Mouse (Mus musculus): Measurements from ENCODE around the gene Brwd1. TPM values are rescaled to one million over a fixed set of nuclear protein-coding genes. Genes with fewer than 3 reads are reported as not detected.
A peak's percentile ranks its signal among the peaks of the same experiment; 100 is the strongest.
"Not testable (repeated sequence)": the region's sequence is repeated elsewhere in the genome, so short reads cannot be mapped to it uniquely, and the experiment has no call there.

Brwd1 gene
- polyA plus RNA-seq, 1 experiment from 2014 or later, result 130 TPM

DNA sequence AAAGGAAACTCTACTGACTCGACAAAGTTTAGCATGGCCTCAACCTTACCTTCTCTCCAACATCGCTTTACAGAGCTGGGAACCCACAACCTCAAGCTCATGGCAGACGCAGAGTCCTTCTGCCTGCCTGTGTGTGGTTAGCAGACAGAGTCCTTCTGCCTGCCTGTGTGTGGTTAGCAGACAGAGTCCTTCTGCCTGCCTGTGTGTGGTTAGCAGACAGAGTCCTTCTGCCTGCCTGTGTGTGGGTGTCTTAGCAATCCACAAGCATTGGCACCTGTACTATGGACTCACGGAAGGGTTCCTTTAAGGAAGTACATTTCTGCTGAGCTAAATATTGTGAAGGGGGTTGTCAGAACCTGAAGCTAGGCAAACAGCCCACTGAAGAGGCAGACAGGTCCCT is 87.8 kb downstream of the Brwd1 start:
- not testable (repeated sequence) for DNase-seq (ENCODE audit: low spot score); H3K27me3 ChIP-seq (replicated peaks; ENCODE audit: low read depth, poor library complexity, severe bottlenecking); H3K4me3 ChIP-seq; H3K9me3 ChIP-seq; H3K27ac ChIP-seq (replicated peaks)
- Histone ChIP-seq H3K4me1 (peaks cover 14% of the 10 kb centered on the region), H3K36me3 (replicated peaks) (peaks cover 58% of the 10 kb centered on the region)
- 91% methylated on average over 4 of the region's 4 CpGs for WGBS

DNA sequence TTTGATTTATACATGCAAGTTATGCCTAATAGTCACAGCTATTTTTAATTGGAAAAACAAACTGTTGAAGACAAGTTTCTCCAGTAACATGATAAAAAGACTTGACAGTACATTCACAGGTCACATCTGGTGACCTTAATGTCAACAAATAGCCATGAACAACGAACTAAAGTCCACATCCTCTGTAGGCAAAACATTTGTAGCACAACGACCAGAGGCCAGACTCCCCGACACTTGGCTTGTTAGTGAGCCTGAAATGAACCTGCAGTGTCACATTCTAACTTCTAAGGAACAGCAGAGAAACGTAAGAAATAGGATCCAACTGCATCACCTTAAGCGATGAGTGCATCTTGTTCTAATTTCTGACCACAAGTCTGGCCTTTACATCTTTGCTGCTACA is 89.7 kb downstream of the Brwd1 start:
- Histone ChIP-seq H3K36me3 (replicated peaks) (peaks cover 57% of the 10 kb centered on the region), H3K4me1 (peaks cover 24% of the 10 kb centered on the region), H3K9me3 (no peaks in the 10 kb centered on the region), H3K4me3 (no peak overlapping the region), H3K27ac (replicated peaks) (no peak overlapping the region), H3K27me3 (replicated peaks; ENCODE audit: low read depth, poor library complexity, severe bottlenecking) (no peaks in the 10 kb centered on the region)
- WGBS, result 54% methylated on average over 5 of the region's 5 CpGs
- DNase-seq (ENCODE audit: low spot score), result no peak

GRCm38 (mm10) chr16:95991122-95991900 is 91.0 kb downstream of the Brwd1 start:
- peaks cover 57% of the 10 kb centered on the region for H3K36me3 ChIP-seq (replicated peaks)
- H3K27ac ChIP-seq (replicated peaks), result peak overlapping the region; percentile 91
- no peaks in the 10 kb centered on the region for H3K9me3 ChIP-seq
- peak overlapping the region; percentile 85 for H3K4me3 ChIP-seq
- DNase-seq (ENCODE audit: low spot score), result peak; percentile 43
- WGBS, result 8% methylated on average over 10 of the region's 10 CpGs
- no peaks in the 10 kb centered on the region for H3K27me3 ChIP-seq (replicated peaks; ENCODE audit: low read depth, poor library complexity, severe bottlenecking)
- peaks cover 24% of the 10 kb centered on the region for H3K4me1 ChIP-seq

GRCm38 (mm10) chr16:95990462-95991121 is 91.7 kb downstream of the Brwd1 start, which contains the start of gene Psmg1:
Gene Psmg1 (minus strand): TSS chr16:95990960.
- peaks cover 24% of the 10 kb centered on the region for H3K4me1 ChIP-seq
- H3K4me3 ChIP-seq, result peak within 1 kb of the TSS; percentile 85
- H3K27ac ChIP-seq (replicated peaks), result peak within 1 kb of the TSS; percentile 91
- peaks cover 57% of the 10 kb centered on the region for H3K36me3 ChIP-seq (replicated peaks)
- DNase-seq (ENCODE audit: low spot score), result peak; percentile 97
- no peaks in the 10 kb centered on the region for H3K9me3 ChIP-seq
- no peaks in the 10 kb centered on the region for H3K27me3 ChIP-seq (replicated peaks; ENCODE audit: low read depth, poor library complexity, severe bottlenecking)
- under 1% methylated on average over 62 of the region's 62 CpGs for WGBS

DNA sequence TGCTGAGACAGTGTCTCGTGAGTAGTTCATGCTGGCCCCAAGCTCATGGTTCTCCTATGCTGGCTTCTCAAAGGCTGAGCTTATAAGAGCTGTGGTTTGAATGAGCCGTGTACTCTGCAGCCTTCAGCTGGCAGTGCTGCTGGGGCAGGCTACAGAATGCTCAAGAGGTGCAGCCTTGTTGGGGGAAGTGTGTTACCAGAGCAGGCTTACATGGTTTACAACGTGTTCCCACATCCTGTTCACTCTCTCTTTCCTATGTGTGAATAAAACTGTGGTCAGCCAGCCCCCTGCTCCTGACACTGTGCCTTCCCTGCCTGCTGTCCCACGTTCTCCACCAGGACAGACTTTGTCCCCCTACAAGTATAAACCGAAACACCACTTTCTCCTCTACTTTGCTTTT is 97.4 kb downstream of the Brwd1 start:
- 85% methylated on average over 5 of the region's 5 CpGs for WGBS
- Histone ChIP-seq H3K4me1 (peaks cover 12% of the 10 kb centered on the region), H3K36me3 (replicated peaks) (peaks cover 81% of the 10 kb centered on the region), H3K4me3 (no peak overlapping the region), H3K27ac (replicated peaks) (no peak overlapping the region), H3K9me3 (no peaks in the 10 kb centered on the region), H3K27me3 (replicated peaks; ENCODE audit: low read depth, poor library complexity, severe bottlenecking) (no peaks in the 10 kb centered on the region)
- DNase-seq (ENCODE audit: low spot score), result no peak

- DNase-seq (ENCODE audit: low spot score), result peak; percentile 45
- Histone ChIP-seq H3K27me3 (replicated peaks; ENCODE audit: low read depth, poor library complexity, severe bottlenecking) (no peaks in the 10 kb centered on the region), H3K4me3 (no peak overlapping the region), H3K9me3 (no peaks in the 10 kb centered on the region), H3K27ac (replicated peaks) (no peak overlapping the region), H3K36me3 (replicated peaks) (peaks cover 85% of the 10 kb centered on the region), H3K4me1 (no peaks in the 10 kb centered on the region)
- WGBS, result 87% methylated on average over 7 of the region's 7 CpGs
Observed at GRCm38 (mm10) chr16:95983601-95984000, 98.7 kb downstream of the Brwd1 start.

- no peaks in the 10 kb centered on the region for H3K36me3 ChIP-seq (replicated peaks)
- H3K27me3 ChIP-seq (replicated peaks; ENCODE audit: low read depth, poor library complexity, severe bottlenecking), result no peaks in the 10 kb centered on the region
- H3K4me1 ChIP-seq, result peaks cover 3% of the 10 kb centered on the region; the same call in 1 of the 2 replicates
- H3K9me3 ChIP-seq, result no peaks in the 10 kb centered on the region
- WGBS, result 89% methylated on average over 2 of the region's 2 CpGs
- H3K4me3 ChIP-seq, result no peak overlapping the region
- no peak overlapping the region for H3K27ac ChIP-seq (replicated peaks)
- DNase-seq (ENCODE audit: low spot score), result no peak
Observed at GRCm38 (mm10) chr16:95970841-95971240, 111.5 kb downstream of the Brwd1 start.

DNA sequence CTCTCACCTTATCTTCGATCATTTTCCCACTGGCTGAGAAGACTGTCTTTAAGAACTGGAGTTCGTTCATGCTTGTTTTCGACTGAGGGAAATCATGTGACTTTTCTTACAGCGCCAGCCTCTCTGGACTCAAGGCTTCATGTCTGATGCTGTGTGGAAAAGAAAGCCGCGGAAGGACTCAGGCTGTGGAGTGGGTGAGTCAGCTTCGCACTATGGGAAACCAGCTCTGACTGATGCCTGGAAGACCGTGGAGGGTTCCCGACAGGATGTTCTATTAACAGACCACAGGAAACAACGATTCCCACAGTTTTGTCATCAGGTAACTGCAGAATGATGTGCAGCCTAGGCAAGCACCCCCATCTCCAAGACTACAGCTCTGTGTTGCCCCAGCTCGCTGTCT is 114.9 kb downstream of the Brwd1 start:
- WGBS, result 91% methylated on average over 11 of the region's 11 CpGs
- no peak overlapping the region for H3K4me3 ChIP-seq
- no peaks in the 10 kb centered on the region for H3K9me3 ChIP-seq
- no peak for DNase-seq (ENCODE audit: low spot score)
- H3K27ac ChIP-seq (replicated peaks), result no peak overlapping the region
- peaks cover 11% of the 10 kb centered on the region for H3K4me1 ChIP-seq
- no peaks in the 10 kb centered on the region for H3K36me3 ChIP-seq (replicated peaks)
- H3K27me3 ChIP-seq (replicated peaks; ENCODE audit: low read depth, poor library complexity, severe bottlenecking), result 0 out of 2 replicates have a peak, but pooled peaks cover 4% of the 10 kb centered on the region

- 55% methylated on average over 11 of the region's 11 CpGs for WGBS
- H3K27me3 ChIP-seq (replicated peaks; ENCODE audit: low read depth, poor library complexity, severe bottlenecking), result 0 out of 2 replicates have a peak, but pooled peaks cover 4% of the 10 kb centered on the region
- peaks cover 12% of the 10 kb centered on the region for H3K4me1 ChIP-seq
- DNase-seq (ENCODE audit: low spot score), result peak; percentile 46
- H3K9me3 ChIP-seq, result no peaks in the 10 kb centered on the region
- no peak overlapping the region for H3K27ac ChIP-seq (replicated peaks)
- H3K36me3 ChIP-seq (replicated peaks), result no peaks in the 10 kb centered on the region
- no peak overlapping the region for H3K4me3 ChIP-seq
Observed at GRCm38 (mm10) chr16:95964427-95965023, 117.8 kb downstream of the Brwd1 start.

- not testable (repeated sequence) for H3K27me3 ChIP-seq (replicated peaks; ENCODE audit: low read depth, poor library complexity, severe bottlenecking); H3K4me3 ChIP-seq; H3K36me3 ChIP-seq (replicated peaks); H3K9me3 ChIP-seq; DNase-seq (ENCODE audit: low spot score); H3K27ac ChIP-seq (replicated peaks)
- WGBS, result 61% methylated on average over 1 of the region's 1 CpGs
- H3K4me1 ChIP-seq, result peaks cover 12% of the 10 kb centered on the region
Observed at GRCm38 (mm10) chr16:95961484-95961883, 120.8 kb downstream of the Brwd1 start.

- H3K4me3 ChIP-seq; H3K27me3 ChIP-seq (replicated peaks; ENCODE audit: low read depth, poor library complexity, severe bottlenecking); H3K9me3 ChIP-seq; DNase-seq (ENCODE audit: low spot score); H3K36me3 ChIP-seq (replicated peaks); H3K27ac ChIP-seq (replicated peaks): not testable (repeated sequence)
- WGBS, result 89% methylated on average over 2 of the region's 2 CpGs
- peaks cover 15% of the 10 kb centered on the region for H3K4me1 ChIP-seq
Observed at GRCm38 (mm10) chr16:95960689-95961088, 121.6 kb downstream of the Brwd1 start.

DNA sequence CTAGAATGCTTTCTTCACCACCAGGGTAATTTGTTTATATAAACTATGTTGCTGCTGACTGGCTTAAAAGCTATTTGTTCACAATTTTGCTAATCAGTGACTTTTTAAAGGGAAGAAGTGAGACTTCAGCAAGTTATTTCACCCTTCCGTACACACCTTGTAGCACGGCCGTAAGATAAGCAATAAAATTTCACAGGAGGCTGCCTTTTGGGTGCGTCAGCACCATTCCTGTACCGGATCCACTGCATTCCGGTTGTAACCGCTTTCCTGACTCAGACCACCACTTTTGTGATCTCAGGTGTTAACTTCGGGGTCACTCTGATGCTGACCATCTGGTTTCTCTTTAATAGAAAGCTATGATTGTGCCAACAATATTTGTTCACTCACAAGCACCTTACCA is 124.2 kb downstream of the Brwd1 start:
- Histone ChIP-seq H3K4me1 (peaks cover 14% of the 10 kb centered on the region), H3K27ac (replicated peaks) (no peak overlapping the region), H3K36me3 (replicated peaks) (no peaks in the 10 kb centered on the region), H3K9me3 (no peaks in the 10 kb centered on the region), H3K27me3 (replicated peaks; ENCODE audit: low read depth, poor library complexity, severe bottlenecking) (no peaks in the 10 kb centered on the region), H3K4me3 (no peak overlapping the region)
- 91% methylated on average over 8 of the region's 8 CpGs for WGBS
- no peak for DNase-seq (ENCODE audit: low spot score)
